Mouse (Mus musculus): ENCODE data around the gene Sik2.

- no peak for TF ChIP-seq ZNF384 (IDR thresholded peaks at IDR 0.05; ENCODE audit: low read depth, low read length)
- no peak for TF ChIP-seq HCFC1 (IDR thresholded peaks at IDR 0.05; ENCODE audit: borderline replicate concordance, insufficient read depth, low read length)
Measured at GRCm38 (mm10) chr9:50865803-50866202, 143.1 kb downstream of the Sik2 start.

All from ES-E14 (cell line).